Mouse (Mus musculus) lung, embryonic 14.5 days (tissue): ENCODE data around the gene AC124108.1. TPM values are rescaled to one million over a fixed set of nuclear protein-coding genes. Genes with fewer than 3 reads are reported as not detected.

Experiments
- ATAC-seq: fragments of 200-750 bp; cut with Nextera tagmentation; 2 replicates; pipeline ENCODE4 v1.8.0; 2017; ENCODE audit warnings: mild to moderate bottlenecking, moderate TSS enrichment, moderate library complexity; ENCODE audit not compliant: insufficient read depth
- DNase-seq: peaks from one replicate; pipeline ENCODE4 v3.0.0-alpha.2; 2015
- H3K27ac ChIP-seq: fragments of 300-500 bp; sonication (generic); 2 replicates; pipeline ENCODE4 v1.5.1; 2014; ENCODE audit warnings: low read depth, mild to moderate bottlenecking, moderate library complexity
- H3K27me3 ChIP-seq: fragments of 300-500 bp; sonication (generic); 2 replicates; pipeline ENCODE4 v1.6.1; 2014; ENCODE audit warnings: low read length, control low read depth; ENCODE audit not compliant: insufficient read depth
- H3K36me3 ChIP-seq: fragments of 300-500 bp; sonication (generic); 2 replicates; pipeline ENCODE4 v1.6.1; 2014; ENCODE audit warnings: control low read depth; ENCODE audit not compliant: insufficient read depth
- H3K4me1 ChIP-seq: fragments of 300-500 bp; sonication (generic); 2 replicates; pipeline ENCODE4 v1.6.1; 2014; ENCODE audit warnings: antibody characterized with exemption, control low read depth; ENCODE audit not compliant: insufficient read depth
- H3K4me2 ChIP-seq: fragments of 300-500 bp; sonication (generic); 2 replicates; pipeline ENCODE4 v1.6.1; 2014; ENCODE audit warnings: mild to moderate bottlenecking
- H3K4me3 ChIP-seq: fragments of 300-500 bp; sonication (generic); 2 replicates; pipeline ENCODE4 v1.5.1; 2014; ENCODE audit warnings: low read depth, low read length
- H3K9ac ChIP-seq: fragments of 300-500 bp; sonication (generic); 2 replicates; pipeline ENCODE4 v1.6.1; 2014
- H3K9me3 ChIP-seq: fragments of 300-500 bp; sonication (generic); 2 replicates; pipeline ENCODE4 v1.6.1; 2016; ENCODE audit warnings: low read depth, low read length, control low read depth
- CTCF ChIP-seq: IDR thresholded peaks from 2 replicates; pipeline ENCODE4 v1.5.1; 2016; ENCODE audit warnings: antibody characterized with exemption, low read depth
- WGBS: fragments of 180-500 bp; shearing (Covaris S2); extraction: QIAGEN DNeasy Blood & Tissue Kit; methylation state at CpG from one replicate; pipeline ENCODE4 v1.1.7; 2014; 5-methylcytosine and 5-hydroxymethylcytosine counted together
- polyA plus RNA-seq: library from polyadenylated mRNA; unstranded; fragments of >200 nt; fragmentation: Nextera tagmentation; extraction: Ambion mirVana; gene quantifications from 2 replicates; pipeline ENCODE4 v1.2.1, GENCODE M21; 2014

Gene AC124108.1
- polyA plus RNA-seq, 1 experiment from 2014 or later, result 1.0 TPM

- peak; percentile 50 for DNase-seq
Measured at GRCm38 (mm10) chr1:132211672-132212071, 20.4 kb downstream of the AC124108.1 start.

GRCm38 (mm10) chr1:132212218-132212617 lies 21.0 kb downstream of the AC124108.1 start:
- no peaks in the 10 kb centered on the region for H3K9me3 ChIP-seq
- peak overlapping the region; percentile 26 for H3K4me3 ChIP-seq
- H3K4me2 ChIP-seq, result peak overlapping the region; percentile 57
- H3K27me3 ChIP-seq, result no peaks in the 10 kb centered on the region
- TF ChIP-seq CTCF, result peak; percentile 81
- H3K4me1 ChIP-seq, result peaks cover 7% of the 10 kb centered on the region; the same call in 1 of the 2 replicates
- no peak overlapping the region for H3K9ac ChIP-seq
- H3K36me3 ChIP-seq, result no peaks in the 10 kb centered on the region
- H3K27ac ChIP-seq, result no peak overlapping the region
- 2% methylated on average over 20 of the region's 20 CpGs for WGBS
- peak; percentile 60 for ATAC-seq
- DNase-seq, result peak; percentile 76

More at GRCm38 (mm10) chr1:132211672-132212071, 20.4 kb downstream of the AC124108.1 start:
- Histone ChIP-seq H3K4me3 (no peak overlapping the region), H3K9ac (no peak overlapping the region), H3K36me3 (no peaks in the 10 kb centered on the region), H3K27ac (no peak overlapping the region), H3K27me3 (no peaks in the 10 kb centered on the region), H3K9me3 (no peaks in the 10 kb centered on the region), H3K4me1 (peaks cover 7% of the 10 kb centered on the region; the same call in 1 of the 2 replicates), H3K4me2 (peak overlapping the region; percentile 57)
- WGBS, result 32% methylated on average over 12 of the region's 12 CpGs
- ATAC-seq, result no peak
- no peak for TF ChIP-seq CTCF

GRCm38 (mm10) chr1:132213076-132213475 lies 21.8 kb downstream of the AC124108.1 start:
- Histone ChIP-seq H3K4me1 (peaks cover 7% of the 10 kb centered on the region; the same call in 1 of the 2 replicates), H3K9me3 (no peaks in the 10 kb centered on the region), H3K27me3 (no peaks in the 10 kb centered on the region), H3K36me3 (no peaks in the 10 kb centered on the region), H3K27ac (no peak overlapping the region), H3K4me3 (no peak overlapping the region), H3K4me2 (no peak overlapping the region), H3K9ac (no peak overlapping the region)
- DNase-seq, result no peak
- no peak for TF ChIP-seq CTCF
- 32% methylated on average over 6 of the region's 6 CpGs for WGBS
- no peak for ATAC-seq

- Histone ChIP-seq H3K4me3 (no peak overlapping the region), H3K4me2 (no peak overlapping the region), H3K27ac (no peak overlapping the region), H3K27me3 (0 out of 2 replicates have a peak, but pooled peaks cover 4% of the 10 kb centered on the region), H3K9ac (no peak overlapping the region), H3K4me1 (peaks cover 7% of the 10 kb centered on the region; the same call in 1 of the 2 replicates), H3K9me3 (no peaks in the 10 kb centered on the region), H3K36me3 (no peaks in the 10 kb centered on the region)
- TF ChIP-seq CTCF, result no peak
- 45% methylated on average over 3 of the region's 3 CpGs for WGBS
- ATAC-seq, result no peak
- no peak for DNase-seq
Measured at GRCm38 (mm10) chr1:132216276-132216675, 25.0 kb downstream of the AC124108.1 start.

GRCm38 (mm10) chr1:132221627-132222026 lies 30.4 kb downstream of the AC124108.1 start:
- Histone ChIP-seq H3K27me3 (0 out of 2 replicates have a peak, but pooled peaks cover 4% of the 10 kb centered on the region), H3K27ac (no peak overlapping the region), H3K4me1 (no peaks in the 10 kb centered on the region), H3K36me3 (no peaks in the 10 kb centered on the region), H3K4me2 (no peak overlapping the region), H3K9ac (no peak overlapping the region), H3K4me3 (no peak overlapping the region), H3K9me3 (no peaks in the 10 kb centered on the region)
- ATAC-seq (no peak), DNase-seq (no peak)
- TF ChIP-seq CTCF, result no peak
- 40% methylated on average over 2 of the region's 2 CpGs for WGBS

GRCm38 (mm10) chr1:132222166-132222565 lies 30.9 kb downstream of the AC124108.1 start:
- Histone ChIP-seq H3K27ac (no peak overlapping the region), H3K4me2 (no peak overlapping the region), H3K9ac (no peak overlapping the region), H3K9me3 (no peaks in the 10 kb centered on the region), H3K36me3 (no peaks in the 10 kb centered on the region), H3K4me3 (no peak overlapping the region), H3K27me3 (0 out of 2 replicates have a peak, but pooled peaks cover 4% of the 10 kb centered on the region), H3K4me1 (no peaks in the 10 kb centered on the region)
- DNase-seq, result no peak
- no peak for TF ChIP-seq CTCF
- ATAC-seq, result no peak
- WGBS, result 40% methylated on average over 6 of the region's 6 CpGs

GRCm38 (mm10) chr1:132226297-132227080 lies 35.2 kb downstream of the AC124108.1 start:
- no peaks in the 10 kb centered on the region for H3K27me3 ChIP-seq
- no peak overlapping the region for H3K27ac ChIP-seq
- H3K4me1 ChIP-seq, result no peaks in the 10 kb centered on the region
- DNase-seq (no peak), ATAC-seq (no peak)
- no peak overlapping the region for H3K9ac ChIP-seq
- no peaks in the 10 kb centered on the region for H3K9me3 ChIP-seq
- no peak overlapping the region for H3K4me3 ChIP-seq
- H3K36me3 ChIP-seq, result no peaks in the 10 kb centered on the region
- WGBS, result 61% methylated on average over 13 of the region's 13 CpGs
- no peak for TF ChIP-seq CTCF
- no peak overlapping the region for H3K4me2 ChIP-seq
